Mouse (Mus musculus): ENCODE data around the gene Gale. TPM values are rescaled to one million over a fixed set of nuclear protein-coding genes. Genes with fewer than 3 reads are reported as not detected.
A peak's percentile ranks its signal among the peaks of the same experiment; 100 is the strongest.
"Not testable (repeated sequence)": the region's sequence is repeated elsewhere in the genome, so short reads cannot be mapped to it uniquely, and the experiment has no call there.

Gale gene
- total and polyA plus RNA-seq, 2 experiments from 2014 or later: 32.1 to 34.4 TPM

DNA sequence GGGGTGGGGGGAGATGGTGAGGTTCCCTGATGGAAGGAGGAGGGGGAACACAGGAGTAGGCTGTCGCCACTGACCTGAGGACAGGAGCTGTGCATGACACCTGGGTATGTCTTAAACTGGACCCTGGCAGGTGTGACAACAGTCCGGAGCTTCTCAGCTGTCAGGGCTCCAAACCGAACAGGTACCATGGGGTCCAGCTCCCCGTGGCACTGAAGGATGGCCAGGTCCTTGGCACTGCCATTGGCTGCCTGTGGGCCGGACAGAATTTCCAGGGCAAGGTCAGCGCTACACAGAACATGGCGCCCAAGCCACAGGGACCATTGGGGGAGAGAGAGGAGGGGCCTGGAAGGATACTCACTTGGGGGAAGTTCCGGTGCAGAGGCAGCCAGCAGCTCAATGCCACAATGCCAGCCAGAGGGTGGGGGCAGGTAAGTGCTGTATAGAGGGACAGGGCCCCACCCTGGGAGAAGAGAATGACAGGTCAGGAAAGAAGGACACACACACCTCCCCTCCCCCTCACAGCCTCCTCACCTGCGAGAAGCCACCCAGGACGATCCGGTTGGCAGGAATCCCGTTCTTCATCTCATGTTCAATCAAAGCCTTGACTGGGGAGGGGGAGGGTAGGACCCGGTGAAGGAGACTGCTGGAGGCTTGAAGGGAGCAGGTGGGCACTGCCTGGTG lies 5.7 kb downstream of the Gale start:
- no peak overlapping the region for H3K9ac ChIP-seq
- DNase-seq: no peak
- WGBS: 85% methylated on average over 13 of the region's 13 CpGs
- H3K9me3 ChIP-seq (ENCODE audit: low read length): no peaks in the 10 kb centered on the region
- ATAC-seq: no peak
- H3K4me3 ChIP-seq (ENCODE audit: low read depth, low read length): no peak overlapping the region
- no peaks in the 10 kb centered on the region for H3K27me3 ChIP-seq (ENCODE audit: insufficient read depth, low read length)
- peaks cover 15% of the 10 kb centered on the region; the same call in 1 of the 2 replicates for H3K4me1 ChIP-seq (ENCODE audit: insufficient read depth)
- peaks cover 47% of the 10 kb centered on the region for H3K36me3 ChIP-seq (ENCODE audit: insufficient read depth)
- no peak for TF ChIP-seq CTCF (IDR thresholded peaks at IDR 0.05; ENCODE audit: low read depth)
- H3K4me2 ChIP-seq (ENCODE audit: low read depth): no peak overlapping the region
- H3K27ac ChIP-seq (ENCODE audit: low read depth, low read length): no peak overlapping the region

DNA sequence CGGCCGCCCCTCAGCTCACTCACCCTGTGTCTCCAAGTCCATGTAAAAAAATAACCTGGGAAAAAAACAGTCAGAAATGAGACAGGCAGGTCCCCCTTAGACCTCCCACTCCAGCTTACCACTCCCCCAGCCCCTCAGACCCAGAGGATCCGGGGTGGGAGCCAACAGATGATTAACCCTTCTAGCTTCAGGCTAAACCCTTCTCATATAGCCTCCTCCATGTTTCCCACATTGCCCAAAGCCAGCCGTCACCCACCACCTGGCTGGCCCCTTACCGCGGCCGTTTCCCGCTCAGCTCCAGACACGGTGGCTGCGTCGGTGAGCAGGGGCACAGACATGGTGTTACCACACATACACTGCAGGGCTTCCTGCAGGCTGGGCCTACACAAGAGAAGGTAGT lies 7.1 kb downstream of the Gale start:
- 84% methylated on average over 11 of the region's 11 CpGs for WGBS
- no peak overlapping the region for H3K9ac ChIP-seq
- H3K4me2 ChIP-seq (ENCODE audit: low read depth): no peak overlapping the region

DNA sequence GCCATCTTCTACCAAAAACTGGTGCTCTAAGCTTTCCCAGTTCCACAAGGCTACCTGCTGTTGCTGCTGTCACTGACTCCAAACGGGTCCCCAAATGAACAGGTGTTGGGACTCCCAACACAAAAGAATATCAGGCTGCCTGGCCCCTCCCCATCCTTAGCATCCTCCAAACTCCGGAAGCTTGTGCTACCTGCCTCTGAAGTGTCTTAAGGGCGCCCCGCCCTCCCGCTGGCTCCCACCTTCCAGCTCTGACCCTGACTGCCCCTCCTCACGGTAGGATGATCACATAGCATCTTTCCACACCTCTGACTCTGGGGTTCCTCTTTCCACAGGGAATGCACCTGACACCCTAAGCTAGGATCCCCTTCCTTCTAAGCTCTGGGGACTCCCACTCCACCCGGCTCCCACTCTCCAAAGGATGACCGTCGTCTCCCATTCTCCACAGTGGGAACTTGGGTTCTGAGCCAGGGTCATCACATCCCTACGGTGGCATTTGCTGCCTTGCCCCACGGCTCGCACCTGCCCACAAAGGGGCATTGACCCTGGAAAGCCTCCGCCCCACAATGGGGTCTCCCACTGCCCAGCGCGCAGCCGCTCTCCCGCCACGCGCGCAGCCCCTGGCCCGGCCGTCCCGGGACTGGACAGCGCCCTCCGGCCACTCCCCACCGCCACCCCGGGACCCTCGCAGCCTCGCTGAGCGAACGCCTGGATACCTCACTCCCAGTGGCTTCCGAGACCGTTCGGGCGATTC lies 8.5 kb downstream of the Gale start:
- peak overlapping the region; percentile 94 for H3K9ac ChIP-seq
- H3K4me1 ChIP-seq (ENCODE audit: insufficient read depth): peaks cover 9% of the 10 kb centered on the region; the same call in 1 of the 2 replicates
- H3K27ac ChIP-seq (ENCODE audit: low read depth, low read length): peak overlapping the region; percentile 74
- H3K4me2 ChIP-seq (ENCODE audit: low read depth): peak overlapping the region; percentile 90
- TF ChIP-seq CTCF (IDR thresholded peaks at IDR 0.05; ENCODE audit: low read depth): no peak
- WGBS: under 1% methylated on average over 34 of the region's 35 CpGs
- no peaks in the 10 kb centered on the region for H3K27me3 ChIP-seq (ENCODE audit: insufficient read depth, low read length)
- peaks cover 58% of the 10 kb centered on the region for H3K36me3 ChIP-seq (ENCODE audit: insufficient read depth)
- ATAC-seq (peak; percentile 40), DNase-seq (no peak)
- H3K9me3 ChIP-seq (ENCODE audit: low read length): no peaks in the 10 kb centered on the region
- peak overlapping the region; percentile 88 for H3K4me3 ChIP-seq (ENCODE audit: low read depth, low read length)

More for the DNA sequence above, 7.1 kb downstream of the Gale start:
- no peak for ATAC-seq
- Histone ChIP-seq H3K4me3 (ENCODE audit: low read depth, low read length) (no peak overlapping the region), H3K36me3 (ENCODE audit: insufficient read depth) (peaks cover 57% of the 10 kb centered on the region), H3K27ac (ENCODE audit: low read depth, low read length) (no peak overlapping the region), H3K4me1 (ENCODE audit: insufficient read depth) (peaks cover 9% of the 10 kb centered on the region; the same call in 1 of the 2 replicates), H3K9me3 (ENCODE audit: low read length) (no peaks in the 10 kb centered on the region), H3K27me3 (ENCODE audit: insufficient read depth, low read length) (no peaks in the 10 kb centered on the region)
- no peak for TF ChIP-seq CTCF (IDR thresholded peaks at IDR 0.05; ENCODE audit: low read depth)
- no peak for DNase-seq

DNA sequence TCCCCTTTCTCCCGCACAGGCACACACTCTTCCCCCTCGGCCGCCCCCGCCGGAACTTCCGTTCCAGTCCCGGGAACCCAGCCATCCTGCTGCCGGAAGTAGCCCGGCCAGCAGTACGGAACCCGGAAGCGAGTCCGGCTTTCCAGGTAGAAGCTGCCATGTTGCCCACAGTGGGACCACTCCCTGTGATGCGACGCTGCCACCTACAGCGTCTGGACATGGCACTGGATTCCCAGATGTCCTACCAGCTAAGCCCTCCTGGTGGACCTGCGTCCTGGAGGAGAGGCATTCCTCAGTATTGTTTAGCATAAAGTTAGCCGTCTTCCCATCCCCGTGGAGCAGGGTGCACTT lies 9.0 kb downstream of the Gale start, which contains the start of gene Lypla2:
Gene Lypla2 (minus strand): TSS at position 71 of the 351 bp plus-strand sequence.
- H3K27ac ChIP-seq (ENCODE audit: low read depth, low read length): peak within 1 kb of the TSS; percentile 74

DNA sequence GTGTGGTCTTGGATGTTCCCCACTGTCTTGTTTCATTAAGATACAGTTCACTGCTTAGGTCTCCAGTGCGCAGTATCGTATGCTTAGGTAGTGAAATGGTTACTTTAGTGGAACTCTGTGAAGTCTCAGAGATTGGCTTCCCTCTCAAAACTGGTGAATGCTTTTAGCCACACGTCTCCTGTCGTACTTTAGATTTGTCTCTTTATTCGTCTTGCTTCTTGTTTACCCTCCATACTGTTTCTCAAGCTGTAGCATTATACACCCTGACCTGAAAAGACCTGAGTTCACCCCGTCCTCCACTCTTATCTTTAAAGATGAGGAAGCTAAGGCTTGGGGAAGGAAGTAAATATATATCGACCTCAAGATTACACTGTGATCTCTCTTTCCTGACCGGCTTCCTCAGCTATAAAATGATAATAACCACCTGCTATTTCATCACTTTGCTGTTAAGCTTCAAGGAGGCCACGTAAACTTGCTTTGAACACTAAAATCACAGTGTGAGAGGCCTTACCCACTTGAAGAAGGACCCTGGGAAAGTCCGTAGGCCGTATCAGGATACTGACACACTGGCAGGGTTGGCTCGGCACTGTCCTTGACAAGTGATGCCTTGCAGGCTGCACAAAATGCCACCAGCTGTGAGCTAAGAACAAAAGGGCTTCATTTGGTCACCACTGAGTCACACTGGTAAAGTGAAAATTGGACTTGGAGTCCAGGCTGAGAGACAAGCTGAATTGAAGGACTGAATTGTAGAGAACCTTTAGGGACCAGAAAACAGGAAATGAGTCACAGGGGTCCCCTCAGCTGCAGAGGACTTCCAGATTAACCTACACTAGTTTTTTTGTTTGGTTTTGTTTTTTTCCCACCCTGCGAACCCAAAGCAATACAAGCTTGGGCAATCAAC lies 9.6 kb downstream of the Gale start:
- peaks cover 50% of the 10 kb centered on the region for H3K36me3 ChIP-seq (ENCODE audit: insufficient read depth)

More for the DNA sequence above, 9.0 kb downstream of the Gale start, which contains the start of gene Lypla2:
- peak; percentile 91 for DNase-seq
- H3K4me3 ChIP-seq (ENCODE audit: low read depth, low read length): peak within 1 kb of the TSS; percentile 88
- under 1% methylated on average over 19 of the region's 19 CpGs for WGBS
- H3K4me2 ChIP-seq (ENCODE audit: low read depth): peak within 1 kb of the TSS; percentile 90
- H3K9ac ChIP-seq: peak within 1 kb of the TSS; percentile 94
- H3K27me3 ChIP-seq (ENCODE audit: insufficient read depth, low read length): no peaks in the 10 kb centered on the region
- peaks cover 56% of the 10 kb centered on the region for H3K36me3 ChIP-seq (ENCODE audit: insufficient read depth)
- peak; percentile 92 for ATAC-seq
- H3K4me1 ChIP-seq (ENCODE audit: insufficient read depth): peaks cover 9% of the 10 kb centered on the region; the same call in 1 of the 2 replicates
- TF ChIP-seq CTCF (IDR thresholded peaks at IDR 0.05; ENCODE audit: low read depth): peak; percentile 18; the same call in 1 of the 2 replicates
- no peaks in the 10 kb centered on the region for H3K9me3 ChIP-seq (ENCODE audit: low read length)

DNA sequence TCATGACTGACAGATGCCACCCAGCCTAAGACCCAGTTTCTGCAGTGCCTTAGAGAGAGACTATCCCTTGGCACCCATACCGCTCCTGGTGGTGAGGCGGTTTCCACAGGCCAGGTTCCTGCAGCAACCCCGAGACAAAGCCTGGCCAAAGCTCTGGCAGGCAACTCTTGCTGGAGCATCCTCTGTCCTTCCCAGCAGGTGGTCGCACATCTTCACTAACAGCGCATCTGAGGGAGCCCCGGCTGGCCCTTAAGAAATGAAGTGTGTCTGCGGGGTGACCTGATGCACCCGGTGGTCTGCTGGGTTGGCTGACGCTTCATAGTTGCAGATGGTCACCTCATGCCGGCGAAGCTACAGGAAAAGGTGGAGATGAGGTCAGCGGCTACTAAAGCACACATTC lies 12.6 kb downstream of the Gale start:
- H3K27ac ChIP-seq (ENCODE audit: low read depth, low read length): no peak overlapping the region
- DNase-seq (no peak), ATAC-seq (no peak)
- no peak for TF ChIP-seq CTCF (IDR thresholded peaks at IDR 0.05; ENCODE audit: low read depth)
- H3K9me3 ChIP-seq (ENCODE audit: low read length): no peaks in the 10 kb centered on the region
- no peaks in the 10 kb centered on the region for H3K27me3 ChIP-seq (ENCODE audit: insufficient read depth, low read length)
- H3K9ac ChIP-seq: no peak overlapping the region
- 91% methylated on average over 12 of the region's 12 CpGs for WGBS
- H3K4me2 ChIP-seq (ENCODE audit: low read depth): no peak overlapping the region
- peaks cover 31% of the 10 kb centered on the region for H3K36me3 ChIP-seq (ENCODE audit: insufficient read depth)
- no peak overlapping the region for H3K4me3 ChIP-seq (ENCODE audit: low read depth, low read length)
- H3K4me1 ChIP-seq (ENCODE audit: insufficient read depth): peaks cover 4% of the 10 kb centered on the region; the same call in 1 of the 2 replicates

More for the DNA sequence above, 9.6 kb downstream of the Gale start:
- Histone ChIP-seq H3K4me3 (ENCODE audit: low read depth, low read length) (peak overlapping the region; percentile 88), H3K27ac (ENCODE audit: low read depth, low read length) (peak overlapping the region; percentile 57; the same call in 1 of the 2 replicates), H3K4me1 (ENCODE audit: insufficient read depth) (peaks cover 9% of the 10 kb centered on the region; the same call in 1 of the 2 replicates), H3K27me3 (ENCODE audit: insufficient read depth, low read length) (no peaks in the 10 kb centered on the region), H3K4me2 (ENCODE audit: low read depth) (peak overlapping the region; percentile 90), H3K9ac (peak overlapping the region; percentile 94), H3K9me3 (ENCODE audit: low read length) (no peaks in the 10 kb centered on the region)
- ATAC-seq: peak; percentile 11; the same call in 1 of the 2 replicates
- no peak for DNase-seq
- 74% methylated on average over 13 of the region's 13 CpGs for WGBS
- TF ChIP-seq CTCF (IDR thresholded peaks at IDR 0.05; ENCODE audit: low read depth): no peak

- not testable (repeated sequence) for H3K9ac ChIP-seq; H3K27ac ChIP-seq (ENCODE audit: low read depth, low read length); DNase-seq; ATAC-seq; H3K4me3 ChIP-seq (ENCODE audit: low read depth, low read length); H3K27me3 ChIP-seq (ENCODE audit: insufficient read depth, low read length); H3K9me3 ChIP-seq (ENCODE audit: low read length); H3K4me2 ChIP-seq (ENCODE audit: low read depth); H3K4me1 ChIP-seq (ENCODE audit: insufficient read depth)
- peaks cover 32% of the 10 kb centered on the region for H3K36me3 ChIP-seq (ENCODE audit: insufficient read depth)
- over 99% methylated on average over 5 of the region's 5 CpGs for WGBS
Observed at GRCm38 (mm10) chr4:135980223-135980622, 16.7 kb downstream of the Gale start.

Data from forebrain, postnatal 0 days (tissue).